Mouse (Mus musculus): ENCODE measurements at regions not wholly inside any gene's neighbourhood (a gene's known extent, or its start where the extent isn't known, plus 50 kb on each side); places are given as distances from the start of the nearest gene placed in this dataset.
A peak's percentile ranks its signal among the peaks of the same experiment; 100 is the strongest.

DNA sequence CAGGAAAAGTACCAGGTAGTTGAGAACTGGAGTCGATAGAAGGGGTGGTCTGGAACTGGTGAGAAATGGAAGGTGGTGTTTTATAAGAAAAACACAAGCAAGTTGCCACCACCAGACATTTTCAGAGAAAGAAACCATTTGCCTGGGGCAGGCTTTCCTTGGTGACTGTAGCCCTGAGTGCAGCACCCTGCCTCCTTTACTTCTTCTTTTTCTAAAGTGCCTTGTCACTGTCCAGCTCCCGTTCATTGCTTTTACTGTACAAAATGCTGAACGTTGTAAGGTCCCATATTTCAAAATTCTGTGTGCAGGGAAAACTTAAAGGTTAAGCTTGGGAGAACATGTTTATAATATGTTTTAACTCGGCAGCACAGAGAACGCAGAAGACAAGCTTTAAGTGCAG is 122.9 kb upstream of the Nrp1 start:
- no peak for DNase-seq

DNA sequence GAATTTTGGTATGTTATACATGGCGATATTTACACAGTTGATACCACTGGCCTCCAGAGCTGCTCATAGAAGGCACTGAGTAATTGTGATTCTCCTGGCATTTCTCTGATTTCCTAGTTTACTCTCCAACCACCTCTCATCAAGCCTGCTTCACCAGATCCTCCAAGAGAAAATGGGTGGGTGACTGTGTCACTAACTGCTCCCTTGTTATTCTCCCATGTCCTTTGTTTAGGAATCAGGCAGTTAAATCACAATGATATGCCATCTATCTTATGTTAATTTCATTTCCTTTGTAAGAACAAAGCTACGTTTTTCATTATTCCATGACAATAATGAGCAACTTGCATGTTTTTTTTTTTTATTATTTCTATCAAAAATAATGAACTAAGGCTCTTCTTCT is 122.3 kb upstream of the Nrp1 start:
- DNase-seq: no peak

DNA sequence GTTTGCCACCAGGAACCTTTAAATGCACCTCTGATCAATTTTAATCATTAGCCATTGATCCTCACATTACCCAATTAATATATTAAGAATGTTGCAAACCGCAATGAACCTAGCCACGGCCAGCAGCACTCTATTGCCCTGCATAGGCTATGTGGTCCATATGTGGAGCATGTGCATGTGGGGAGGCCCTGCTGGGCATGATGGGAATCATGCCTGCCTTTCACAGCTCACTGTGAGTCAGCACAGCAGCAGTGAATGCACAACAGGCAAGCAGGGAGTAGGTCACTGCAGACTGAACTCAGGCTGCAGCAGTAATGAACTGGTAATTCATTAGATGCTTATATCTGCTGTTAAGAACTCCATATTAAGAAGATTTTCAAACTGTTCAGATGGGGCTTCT is 119.5 kb upstream of the Nrp1 start:
- DNase-seq: no peak

DNA sequence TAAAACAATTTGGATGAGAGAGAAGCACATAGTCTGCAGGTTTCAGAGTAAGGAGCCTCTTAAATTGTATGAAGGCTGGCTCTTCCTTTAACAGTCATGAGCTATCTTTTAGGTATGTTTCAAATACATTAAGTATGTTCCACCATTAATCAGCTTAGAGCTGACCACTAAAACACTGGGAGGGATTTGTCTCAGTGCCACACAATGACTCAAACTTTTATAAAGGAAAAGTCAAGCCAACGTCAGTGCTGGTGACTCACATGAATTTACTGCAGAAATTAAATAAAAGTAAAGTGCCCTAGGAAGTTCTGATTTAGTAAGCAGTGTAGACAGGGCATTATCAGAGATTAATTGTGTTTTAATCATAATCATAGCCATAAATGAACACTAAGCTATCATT is 118.6 kb upstream of the Nrp1 start:
- no peak for DNase-seq

DNA sequence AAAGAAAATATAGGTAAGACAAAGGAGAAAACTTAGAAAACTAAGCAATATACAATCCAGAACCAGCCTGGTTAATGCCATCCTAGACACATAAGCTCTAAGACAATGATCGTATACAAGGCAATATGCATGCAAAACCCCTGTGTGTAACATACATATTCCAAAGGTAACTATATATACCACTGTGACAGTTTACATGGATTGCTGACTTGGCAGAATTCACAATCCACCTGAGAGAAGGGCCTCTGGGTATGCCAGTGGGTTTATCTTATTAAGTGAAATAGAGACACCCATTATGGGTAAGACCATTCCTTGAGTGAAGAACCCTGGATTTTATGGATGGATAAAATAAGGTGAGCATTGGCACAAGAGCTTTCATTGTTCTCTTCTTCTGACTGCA is 117.2 kb upstream of the Nrp1 start:
- no peak for DNase-seq

DNA sequence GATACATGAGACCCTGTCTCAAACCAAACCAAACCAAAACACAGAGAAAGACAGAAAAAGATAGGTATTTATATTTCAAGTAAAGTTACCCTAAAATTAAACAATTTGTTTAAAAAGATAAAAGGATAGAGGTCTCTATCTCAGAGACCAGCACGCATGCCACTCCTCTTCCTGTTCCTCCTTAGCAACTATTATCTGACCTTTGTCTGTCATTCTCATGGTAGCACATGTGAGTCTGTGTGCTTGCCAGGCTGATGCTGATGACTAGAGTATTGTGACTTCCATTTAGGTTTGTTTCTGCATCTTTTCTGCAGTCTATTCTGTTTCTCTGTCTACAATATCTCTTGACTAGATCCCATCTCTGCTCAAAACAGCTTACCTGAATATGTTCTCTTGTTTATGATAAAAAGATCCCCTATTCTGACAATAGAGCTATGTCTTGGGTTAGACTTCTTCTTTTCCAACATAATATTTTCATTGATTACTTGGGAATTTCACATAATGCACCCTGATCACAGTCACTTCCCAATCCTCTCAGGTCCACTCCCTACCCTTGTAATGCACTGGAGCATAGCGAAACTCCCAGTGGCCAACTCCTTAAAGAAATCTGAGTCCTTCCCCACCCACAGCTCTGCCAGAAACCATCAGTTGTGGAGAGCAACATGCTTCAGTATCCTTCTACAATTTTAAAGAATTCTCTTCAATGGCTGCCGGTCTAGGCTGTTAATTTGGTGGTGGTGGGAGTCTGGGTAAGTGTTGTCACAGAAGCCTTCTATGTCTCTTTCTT is 115.7 kb upstream of the Nrp1 start:
- DNase-seq: no peak

DNA sequence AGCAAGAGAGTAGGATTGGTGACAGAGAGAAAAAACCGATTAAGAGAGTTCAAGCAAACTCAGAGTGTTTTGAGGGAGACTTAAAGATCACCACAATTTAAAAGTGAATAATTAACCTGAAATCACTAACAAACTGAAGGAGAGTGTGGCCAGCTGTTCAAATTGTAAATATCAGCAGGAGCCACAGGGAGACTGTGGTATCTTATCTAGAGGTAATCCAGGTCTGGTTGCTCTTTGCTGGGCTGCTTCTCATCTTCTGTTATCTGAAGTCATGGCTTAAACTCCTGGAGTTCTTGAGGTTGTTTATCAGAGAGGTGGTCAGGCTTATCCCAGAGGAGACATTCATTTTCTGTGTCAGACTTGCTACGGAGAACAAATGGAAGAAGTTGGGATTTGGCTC is 106.7 kb upstream of the Nrp1 start:
- DNase-seq: no peak

DNA sequence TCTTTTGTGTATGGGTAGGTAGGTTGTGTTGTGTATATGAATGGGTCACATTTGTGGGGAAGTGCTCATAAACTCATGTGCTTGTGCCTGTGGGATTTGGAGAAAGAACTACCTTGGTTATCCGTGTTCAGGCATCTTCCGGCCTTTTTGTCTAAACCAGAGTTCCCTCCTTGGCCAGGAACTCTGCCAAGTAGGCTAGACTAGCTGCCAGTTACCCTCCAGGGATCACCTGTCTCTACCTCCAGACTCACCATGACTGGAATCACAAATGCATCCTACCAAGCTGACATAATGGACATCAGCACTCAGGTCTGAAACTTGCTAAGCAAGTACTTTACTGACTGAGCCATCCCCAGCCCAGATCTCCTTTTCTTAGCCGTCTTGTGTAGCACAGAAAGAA is 97.6 kb upstream of the Nrp1 start:
- no peak for DNase-seq

DNA sequence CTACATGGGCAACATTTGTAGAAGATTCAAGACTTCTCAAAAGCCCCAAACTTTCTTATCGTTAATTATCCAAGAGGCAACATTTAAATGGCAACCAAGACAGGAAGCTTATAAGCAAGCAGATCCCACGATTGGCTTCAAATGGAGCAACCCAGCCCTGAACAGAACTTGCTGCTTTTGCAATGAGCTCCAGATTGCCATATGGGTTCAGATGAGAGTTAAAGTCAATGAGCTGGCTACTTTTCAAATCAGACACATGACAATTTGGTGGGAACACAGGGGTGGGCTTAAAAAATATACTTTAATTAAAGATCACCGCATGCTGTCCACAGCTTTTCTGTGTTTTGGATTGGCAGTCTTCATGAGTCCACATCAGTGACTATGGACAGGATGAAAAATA is 97.0 kb upstream of the Nrp1 start:
- DNase-seq: no peak

DNA sequence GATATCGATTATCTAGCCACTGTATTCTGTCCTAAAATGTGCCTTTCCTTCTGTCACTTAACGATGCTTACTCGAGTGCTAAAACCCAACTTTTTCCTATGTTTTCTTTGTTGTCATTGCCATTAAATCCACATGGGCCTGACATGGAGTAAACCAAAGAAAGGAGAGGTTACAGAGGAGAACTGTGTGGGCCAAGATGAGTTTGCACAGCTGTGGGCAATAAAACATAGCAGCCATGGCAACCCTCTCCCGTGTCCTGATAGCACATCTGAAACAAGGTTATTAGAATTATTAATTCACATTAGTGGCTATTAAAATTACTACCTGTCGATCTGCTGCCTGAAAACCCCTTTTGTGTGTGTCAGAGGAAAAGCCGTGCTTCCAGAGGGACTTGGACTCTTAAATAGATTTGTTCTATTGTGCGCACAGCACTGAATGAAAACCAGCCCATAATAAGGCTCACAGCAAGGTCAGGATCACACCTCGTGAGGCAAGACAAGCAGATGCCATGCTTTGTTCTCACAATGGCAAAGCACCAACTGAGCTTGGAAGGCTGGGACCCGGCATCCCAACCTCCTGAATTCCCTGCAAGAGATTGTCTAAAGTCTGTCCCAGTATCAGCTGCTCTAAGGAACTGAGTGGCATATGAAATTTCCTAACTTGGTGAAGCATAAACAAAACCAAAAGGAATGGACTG is 95.0 kb upstream of the Nrp1 start:
- no peak for DNase-seq

DNA sequence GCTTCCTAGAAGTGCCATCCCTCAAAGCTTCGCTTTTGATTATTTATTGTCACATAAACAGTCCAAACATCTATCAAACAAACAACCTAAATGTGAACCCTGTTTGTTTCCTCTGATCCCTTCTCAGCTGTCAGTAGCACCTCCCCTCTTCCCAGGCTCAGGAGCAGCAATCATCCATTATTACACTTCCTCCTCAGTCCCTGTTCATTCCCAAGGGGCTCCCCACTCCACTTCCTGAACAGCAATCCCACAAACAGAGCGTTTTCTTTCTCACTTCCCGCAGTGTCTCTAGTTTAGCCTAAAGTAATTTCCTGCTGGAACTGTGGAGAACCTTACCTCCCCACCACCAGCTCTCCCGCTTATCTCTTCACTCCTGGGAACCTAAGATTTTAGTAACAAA is 91.1 kb upstream of the Nrp1 start:
- peak; percentile 54 to 78 for DNase-seq

DNA sequence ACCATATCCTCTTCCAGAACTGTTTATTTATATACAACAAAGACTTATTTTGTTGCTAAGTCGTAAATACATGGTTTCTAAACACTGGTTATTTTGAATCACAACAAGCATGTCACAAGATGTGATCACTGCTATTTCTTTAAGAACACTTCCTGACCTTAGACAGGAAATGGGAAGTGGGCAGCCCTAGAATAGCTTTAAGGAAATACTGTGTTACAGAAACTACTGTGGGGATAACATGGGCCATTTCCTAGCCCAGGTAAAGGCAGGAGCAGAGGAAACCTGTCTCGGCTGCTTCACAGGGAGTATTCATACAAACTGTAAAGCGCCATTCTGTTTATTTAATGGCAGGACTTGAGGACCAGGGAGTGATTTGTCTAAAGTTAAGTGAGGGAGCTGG is 90.4 kb upstream of the Nrp1 start:
- DNase-seq: no peak

DNA sequence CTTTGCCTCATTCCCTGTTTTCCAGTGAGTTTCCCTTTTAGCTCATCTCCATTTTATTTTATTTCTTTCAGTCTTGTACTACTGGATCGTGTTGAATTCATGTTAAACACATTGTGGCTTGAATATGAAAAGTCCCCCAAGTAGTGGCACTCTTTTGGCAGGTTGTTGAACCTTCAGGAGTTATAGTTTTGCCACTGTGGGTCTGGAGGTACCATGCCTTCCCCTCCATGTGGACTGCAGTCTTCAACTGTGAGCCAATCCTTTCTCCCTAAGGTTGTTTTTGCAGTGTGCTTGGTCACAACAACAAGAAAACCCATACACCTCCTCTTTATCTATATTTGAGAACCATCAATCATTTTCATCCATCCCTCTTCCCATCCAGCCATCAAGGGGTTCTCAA is 88.9 kb upstream of the Nrp1 start:
- no peak for DNase-seq

DNA sequence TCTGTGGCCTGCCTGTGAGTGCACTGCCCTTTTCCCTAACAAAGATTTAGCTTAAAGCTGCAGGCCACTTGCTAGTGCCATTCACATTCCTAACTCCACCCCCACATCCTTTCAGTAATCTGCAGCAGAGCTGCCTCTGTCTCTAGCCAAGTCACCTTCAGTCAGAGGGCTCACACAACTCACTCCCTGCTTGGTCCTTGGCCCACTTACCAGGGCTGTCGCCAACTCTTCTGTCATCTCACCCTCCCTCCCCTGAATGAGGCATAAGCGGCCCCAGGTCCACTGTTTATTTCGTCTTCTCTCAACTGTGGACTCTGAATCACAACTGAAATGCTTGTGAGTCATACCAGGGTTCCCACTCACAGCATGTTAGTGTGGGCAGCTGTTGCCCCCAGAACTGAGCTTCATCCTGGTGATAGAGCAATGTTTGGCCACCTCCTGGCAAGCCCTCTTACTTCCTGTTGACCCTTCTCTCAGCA is 85.5 kb upstream of the Nrp1 start:
- peak; percentile 62 to 67 for DNase-seq

DNA sequence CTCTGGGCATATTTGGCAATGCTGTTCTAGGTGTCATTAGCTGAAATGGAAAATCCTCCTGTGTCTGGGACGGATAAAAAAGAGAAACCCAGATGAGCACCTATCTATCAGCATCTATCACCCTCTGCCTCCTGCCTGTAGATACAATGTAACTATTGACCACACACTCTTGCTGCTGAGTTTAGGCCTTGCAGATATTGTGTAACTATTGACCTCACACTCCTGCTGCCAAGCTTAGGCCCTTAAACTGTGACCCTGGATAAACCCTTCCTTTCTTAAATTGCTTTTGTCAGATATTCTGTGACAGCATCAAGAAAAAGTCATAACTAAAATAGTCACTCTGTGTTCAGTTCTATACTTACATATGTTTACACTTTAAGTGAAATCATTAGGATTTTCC is 81.9 kb upstream of the Nrp1 start:
- no peak for DNase-seq

DNA sequence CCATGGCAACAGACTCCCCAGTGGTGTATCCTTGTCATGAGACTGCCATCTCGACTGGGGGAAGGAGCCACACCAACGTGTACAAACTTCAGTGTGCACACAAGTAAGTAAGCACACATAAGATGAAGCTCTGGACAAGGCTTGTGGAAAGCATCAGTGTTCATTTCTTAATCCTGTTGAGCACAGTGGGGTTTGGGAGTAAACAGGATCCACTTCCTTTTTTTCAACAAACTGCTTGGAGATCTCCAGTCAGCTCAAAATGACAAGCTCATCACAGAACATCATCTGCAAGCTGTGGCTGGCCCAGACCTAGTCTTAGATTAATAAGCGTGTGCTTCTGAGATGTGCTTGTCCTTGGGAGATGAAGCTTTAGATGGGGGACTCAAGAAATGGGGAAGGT is 75.6 kb upstream of the Nrp1 start:
- DNase-seq: no peak

DNA sequence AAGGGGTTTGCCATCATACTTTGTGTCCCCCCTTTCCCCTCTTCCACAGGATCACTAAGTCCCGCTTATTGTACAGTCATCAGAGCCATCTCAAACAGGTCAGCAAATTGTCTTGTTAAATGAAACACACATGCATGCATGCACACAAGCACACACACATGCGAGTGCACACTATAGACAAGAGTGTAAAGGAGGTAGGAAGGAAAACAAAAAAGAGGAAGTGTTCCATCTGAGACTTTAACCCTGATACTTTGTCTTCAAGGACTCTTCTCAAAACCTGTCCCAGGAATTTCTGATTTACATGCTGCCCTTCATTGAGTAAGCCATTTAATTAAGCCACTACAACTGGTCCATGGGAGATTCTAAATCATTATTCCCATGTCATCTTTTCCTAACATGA is 75.0 kb upstream of the Nrp1 start:
- no peak for DNase-seq

DNA sequence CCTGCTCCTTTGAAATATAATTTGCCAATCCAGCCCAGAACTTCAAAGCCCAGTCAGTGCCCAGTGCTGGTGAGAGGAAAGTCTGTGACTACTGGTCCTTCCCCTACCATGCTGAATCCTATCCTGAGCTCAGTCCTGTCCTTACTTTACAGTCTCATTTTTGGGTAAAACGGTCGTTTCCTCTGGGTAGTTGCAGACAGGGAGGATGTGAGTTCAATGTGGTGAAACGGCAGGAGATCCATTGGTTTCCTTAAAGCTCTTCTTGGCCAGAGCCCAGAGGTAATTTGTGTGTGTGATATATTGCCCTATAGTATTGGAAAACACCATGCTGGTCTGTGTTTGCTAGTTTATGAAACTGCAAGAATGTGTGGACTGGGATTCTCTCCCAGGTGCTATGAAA is 73.6 kb upstream of the Nrp1 start:
- DNase-seq: no peak

DNA sequence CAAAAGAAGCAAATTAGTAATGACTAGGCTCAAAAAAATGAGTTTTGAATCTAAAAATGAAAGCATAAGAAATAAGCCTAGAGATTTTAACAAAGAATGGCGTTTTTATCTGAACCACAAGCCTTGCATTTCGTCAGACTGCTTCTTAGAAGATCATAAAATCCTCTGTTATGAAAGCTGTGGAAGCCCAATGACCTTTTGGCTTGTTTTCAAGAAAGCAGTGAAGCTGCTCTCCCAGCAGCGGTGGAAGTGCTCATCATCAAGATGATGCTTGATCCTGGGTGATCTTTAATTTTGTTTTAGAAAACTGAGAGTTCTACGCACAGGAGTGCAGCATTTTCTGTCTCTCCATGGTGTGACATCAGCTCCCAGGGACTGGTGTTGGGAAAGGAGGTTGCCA is 68.3 kb upstream of the Nrp1 start:
- no peak for DNase-seq

DNA sequence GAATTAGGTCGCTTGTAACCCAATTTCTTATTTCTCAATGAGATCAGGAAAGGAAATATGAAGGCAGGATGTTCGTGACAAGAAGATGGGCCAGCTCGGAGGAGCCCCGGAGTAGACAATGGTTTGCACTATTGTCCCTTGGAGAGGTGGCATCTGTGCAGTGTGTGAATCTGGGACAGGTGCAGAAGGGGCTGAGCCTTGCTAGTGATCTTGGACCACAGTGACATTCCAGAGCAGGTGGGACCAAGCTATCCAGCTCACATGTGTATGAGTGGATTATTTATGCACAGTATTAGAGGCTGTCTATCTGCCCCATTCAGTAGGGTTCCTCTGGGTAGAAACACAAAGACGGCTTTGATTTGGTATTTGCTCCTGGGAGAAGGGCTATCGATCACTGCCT is 66.0 kb upstream of the Nrp1 start:
- no peak for DNase-seq

DNA sequence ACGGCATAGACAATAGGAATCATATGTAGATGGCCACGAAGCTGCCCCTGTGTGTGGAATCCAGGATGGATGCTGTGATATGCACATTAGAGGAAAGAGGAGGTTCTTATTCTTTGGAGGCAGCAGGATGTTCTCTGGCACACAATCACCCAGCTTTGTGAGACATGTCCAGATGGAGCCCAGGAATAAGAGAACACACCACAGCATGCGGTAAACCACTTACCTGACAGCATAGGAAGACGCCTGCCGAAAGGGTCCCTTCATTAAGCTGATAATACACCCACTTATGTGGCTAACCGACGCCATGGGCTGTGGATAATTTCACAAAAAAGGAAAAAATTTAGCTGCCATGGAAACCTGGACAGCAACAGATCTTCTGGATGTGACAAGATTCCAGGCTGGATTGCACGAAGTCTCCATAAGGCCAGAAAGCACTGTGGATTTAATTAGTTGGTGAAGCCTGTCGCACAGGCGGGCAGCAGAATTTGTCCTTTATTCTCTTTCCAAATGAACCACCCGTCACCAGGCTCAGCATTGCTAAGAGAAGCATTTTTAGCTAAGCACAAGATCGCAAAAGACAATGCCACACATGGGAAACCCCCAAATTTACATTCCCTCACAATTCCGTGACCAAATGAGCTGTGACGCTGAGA is 61.5 kb upstream of the Nrp1 start:
- DNase-seq: no peak

DNA sequence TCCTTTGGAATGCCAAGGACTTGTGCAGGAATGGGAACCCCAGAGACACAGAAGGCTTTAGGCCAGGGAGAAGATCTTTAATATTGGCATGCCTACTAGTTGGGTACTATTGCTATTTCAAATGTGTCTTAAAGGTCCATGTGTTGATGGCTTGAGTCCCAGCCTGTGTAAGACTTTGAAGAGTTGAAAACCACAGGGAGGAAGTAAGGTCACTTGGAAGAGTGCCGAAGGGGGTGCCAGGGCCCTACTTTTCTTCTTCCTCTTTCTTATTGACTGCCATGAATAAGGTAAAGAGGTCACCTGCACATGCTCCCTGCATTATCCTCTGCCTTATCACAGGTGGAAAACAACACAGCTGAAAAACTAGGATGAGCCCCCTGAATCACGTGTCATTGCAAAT is 56.1 kb upstream of the Nrp1 start:
- peak in 1 of 2 experiments; percentile 18 for DNase-seq

Data from heart, adult 18-20 months (tissue).